Mouse (Mus musculus) G1E-ER4 (cell line): ENCODE results near the gene Nampt. TPM values are rescaled to one million over a fixed set of nuclear protein-coding genes. Genes with fewer than 3 reads are reported as not detected.

ENCODE experiments used
- GATA1 ChIP-seq: IDR thresholded peaks from one replicate; pipeline ENCODE4 v1.8.0; 2012; ENCODE audit warnings: low read length, inconsistent platforms
- polyA plus RNA-seq: library from polyadenylated mRNA; stranded (reverse); fragments of >175 nt; gene quantifications from 2 replicates; pipeline ENCODE4 v1.2.3, GENCODE M21; 2012

Nampt gene
- polyA plus RNA-seq, 1 experiment = 26.6 TPM

- TF ChIP-seq GATA1 = no peak
Measured at GRCm38 (mm10) chr12:32829321-32830090, 10.2 kb downstream of the Nampt start.

- TF ChIP-seq GATA1 = no peak
Measured at GRCm38 (mm10) chr12:32832076-32832475, 12.7 kb downstream of the Nampt start.

DNA sequence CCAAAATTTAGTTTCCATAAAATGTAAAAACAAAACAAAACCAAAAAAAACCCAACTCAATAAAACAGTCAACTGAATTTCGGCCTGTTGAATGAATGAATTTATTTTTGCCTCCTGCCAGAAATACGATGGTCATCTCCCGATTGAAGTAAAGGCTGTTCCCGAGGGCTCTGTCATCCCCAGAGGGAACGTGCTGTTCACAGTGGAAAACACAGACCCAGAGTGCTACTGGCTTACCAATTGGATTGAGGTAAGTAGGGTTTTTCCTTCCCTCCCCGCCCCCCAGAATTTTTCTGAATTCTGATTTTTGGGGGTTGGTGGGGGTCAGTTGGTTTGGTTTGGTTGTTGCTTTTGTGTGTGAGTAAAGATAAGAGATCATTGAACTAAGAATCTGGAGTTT, 15.4 kb downstream of the Nampt start:
- TF ChIP-seq GATA1 = no peak

DNA sequence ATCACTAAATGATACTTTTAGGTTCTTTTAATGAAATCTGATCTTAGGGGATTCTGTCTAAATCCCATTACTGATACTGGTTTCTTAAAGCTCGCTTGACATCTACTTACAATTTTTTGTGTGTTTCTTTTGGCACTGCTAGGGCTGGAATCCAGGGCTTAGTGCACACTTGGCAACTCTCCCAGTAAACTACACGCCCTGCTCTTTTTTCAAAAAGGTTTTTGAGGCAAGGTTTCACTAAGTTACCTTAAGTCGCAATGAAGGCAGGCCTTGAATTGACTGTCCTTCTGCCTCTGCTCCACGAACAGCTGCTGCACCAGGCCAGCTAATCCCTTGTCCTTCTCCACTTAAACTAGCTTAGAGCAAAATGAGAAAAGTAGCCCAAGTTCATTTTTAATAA, 15.9 kb downstream of the Nampt start:
- TF ChIP-seq GATA1 = no peak

DNA sequence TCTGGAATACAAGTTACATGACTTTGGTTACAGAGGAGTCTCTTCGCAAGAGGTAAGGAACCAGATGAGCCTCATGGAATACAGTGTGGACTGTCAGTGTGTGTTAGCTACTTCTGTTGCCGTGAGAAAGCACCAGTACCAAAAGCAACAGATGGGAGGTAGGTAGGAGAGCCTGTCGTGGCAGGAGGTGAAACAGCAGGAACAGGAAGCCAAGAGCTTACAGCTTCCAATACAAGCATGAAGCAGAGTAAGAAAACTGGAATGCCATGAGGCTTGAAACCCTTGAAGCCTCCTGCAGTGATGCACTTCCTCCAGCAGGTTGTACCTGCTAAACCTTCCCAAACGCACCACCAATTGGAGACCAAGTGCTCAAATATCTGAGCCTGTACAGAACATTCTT, 19.1 kb downstream of the Nampt start:
- TF ChIP-seq GATA1 = no peak

DNA sequence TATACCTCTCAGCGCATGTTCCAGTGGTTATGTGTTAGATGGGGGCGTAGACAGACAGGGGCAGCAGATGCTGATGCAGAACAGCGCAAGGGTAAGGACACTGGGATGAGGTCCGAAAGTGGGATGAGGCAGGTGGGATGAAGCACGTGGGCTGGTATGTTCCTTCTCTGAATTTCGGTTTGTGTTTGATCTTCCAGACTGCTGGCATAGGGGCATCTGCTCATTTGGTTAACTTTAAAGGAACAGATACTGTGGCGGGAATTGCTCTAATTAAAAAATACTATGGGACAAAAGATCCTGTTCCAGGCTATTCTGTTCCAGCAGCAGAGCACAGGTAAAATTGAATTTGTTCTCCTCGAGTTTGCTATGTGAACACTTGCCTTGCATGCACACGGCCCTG, 19.6 kb downstream of the Nampt start:
- no peak for TF ChIP-seq GATA1

DNA sequence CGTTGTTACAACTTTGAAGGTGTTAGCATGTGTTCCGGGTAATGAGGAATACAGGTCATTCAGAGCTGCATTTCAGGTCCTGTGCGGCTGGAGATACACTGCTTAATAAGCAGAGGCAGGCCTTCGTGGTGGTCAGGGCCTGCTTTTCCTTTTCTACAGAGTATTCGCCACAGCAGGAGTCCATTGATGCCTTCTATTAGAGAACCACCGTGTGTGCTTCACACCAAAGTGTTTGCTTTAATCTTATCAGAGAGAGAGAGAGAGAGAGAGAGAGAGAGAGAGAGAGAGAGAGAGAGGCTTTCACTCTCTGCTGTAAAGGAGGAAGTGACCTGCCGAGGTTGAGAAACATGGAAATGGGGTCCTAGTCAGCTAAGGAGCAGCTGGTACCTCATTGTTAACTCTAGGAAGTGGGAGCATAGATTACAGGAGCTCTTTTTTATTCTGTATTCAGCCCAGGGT, 22.1 kb downstream of the Nampt start:
- TF ChIP-seq GATA1 = no peak

DNA sequence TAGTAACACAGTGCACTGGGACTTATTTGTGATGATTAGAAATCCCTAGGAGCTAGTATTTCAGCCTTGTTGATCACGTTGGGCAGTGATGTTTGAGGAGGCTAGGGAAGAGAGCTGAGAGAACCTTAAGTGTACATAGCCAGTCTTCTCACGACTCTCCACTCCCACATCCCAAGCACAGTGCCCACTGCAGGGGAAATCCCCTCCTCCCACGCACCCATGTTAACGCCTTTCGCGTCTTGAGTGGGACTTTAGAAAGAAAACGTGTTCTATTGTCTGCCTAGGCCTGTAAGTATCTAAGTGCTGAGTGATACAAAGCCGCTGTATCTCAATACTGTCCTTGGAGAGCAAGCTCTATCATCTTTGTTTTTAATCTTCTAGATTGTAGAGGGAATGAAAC, 27.0 kb downstream of the Nampt start:
- no peak for TF ChIP-seq GATA1

DNA sequence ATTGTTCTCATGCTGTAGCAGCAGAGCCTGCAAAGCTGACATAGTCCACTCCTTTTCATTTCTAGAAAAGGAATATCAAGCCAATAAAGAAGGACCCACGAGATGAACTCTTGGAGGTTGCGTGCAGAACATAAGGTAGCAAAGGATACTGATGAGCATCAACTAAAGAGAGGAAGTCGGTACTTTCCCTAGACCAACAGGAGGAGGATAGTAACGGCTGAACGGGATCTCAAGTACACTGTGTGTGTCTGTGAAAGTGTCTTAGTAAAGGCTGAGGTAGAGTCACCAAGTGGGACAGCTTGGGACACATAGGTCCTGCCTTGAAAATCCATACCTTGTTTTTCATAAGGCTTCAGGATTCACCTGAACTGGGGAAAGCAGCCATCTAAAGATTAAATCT, 34.4 kb downstream of the Nampt start:
- TF ChIP-seq GATA1 = no peak

- no peak for TF ChIP-seq GATA1
Measured at GRCm38 (mm10) chr12:32854866-32855265, 35.5 kb downstream of the Nampt start.

- TF ChIP-seq GATA1 = no peak
Measured at GRCm38 (mm10) chr12:32855398-32855797, 36.1 kb downstream of the Nampt start.

DNA sequence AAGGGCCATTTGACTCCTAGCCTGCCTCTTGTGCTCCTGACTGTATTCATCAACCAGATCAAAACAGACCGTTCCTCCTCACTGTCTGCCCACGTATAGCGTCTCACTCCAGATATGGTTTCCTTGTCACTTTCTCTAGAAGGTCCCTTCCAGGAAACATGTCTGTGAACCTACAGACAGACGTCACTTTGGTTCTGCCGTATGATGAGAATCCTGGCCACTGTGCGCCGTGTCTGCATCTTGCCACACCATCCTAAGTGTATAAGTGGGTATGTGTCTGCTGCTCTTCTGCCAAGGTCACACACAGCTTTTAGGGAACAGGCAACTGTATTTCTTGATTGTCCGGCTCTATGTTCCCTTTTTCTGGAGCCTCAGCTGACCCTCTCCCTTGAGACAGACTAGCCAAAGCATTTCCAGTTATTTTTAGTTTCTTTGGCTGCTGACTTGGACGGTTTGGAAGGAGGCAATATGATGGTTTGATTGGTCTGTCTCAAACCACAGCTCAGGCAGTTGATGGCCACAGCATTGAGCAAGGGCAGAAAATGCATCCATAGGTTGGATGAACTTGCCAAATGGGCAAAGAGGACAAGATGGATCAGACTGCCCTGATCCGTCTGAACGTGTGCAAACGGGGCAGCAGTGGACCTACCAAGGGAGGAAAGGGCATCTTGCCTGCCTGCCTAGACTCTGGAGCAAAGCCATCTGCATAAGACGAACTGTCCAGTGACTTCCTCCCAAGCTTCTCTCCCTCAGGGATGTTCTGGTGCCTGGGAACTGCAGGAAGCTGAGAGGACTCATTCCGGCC, 37.6 kb downstream of the Nampt start:
- TF ChIP-seq GATA1 = no peak

GRCm38 (mm10) chr12:32858444-32858843, 39.1 kb downstream of the Nampt start:
- no peak for TF ChIP-seq GATA1

DNA sequence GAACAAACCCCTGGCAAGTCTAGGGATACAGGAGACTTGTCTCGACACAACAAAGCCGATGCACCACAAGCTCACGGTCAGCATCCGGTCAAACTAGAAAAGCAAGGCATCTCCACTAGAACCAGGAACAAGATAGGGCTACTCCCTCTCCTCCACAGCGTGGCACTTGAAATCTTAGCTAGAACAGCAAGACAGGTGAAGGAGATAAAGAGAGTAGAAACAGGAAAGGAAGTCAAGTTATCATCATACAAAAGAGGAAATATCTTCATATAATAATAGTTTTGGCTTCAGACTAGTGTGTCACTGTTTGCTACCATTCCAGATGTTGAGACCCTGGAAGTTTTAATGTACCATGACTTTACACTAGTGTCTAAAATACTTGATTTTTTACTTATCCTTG, 41.5 kb downstream of the Nampt start:
- TF ChIP-seq GATA1 = no peak

DNA sequence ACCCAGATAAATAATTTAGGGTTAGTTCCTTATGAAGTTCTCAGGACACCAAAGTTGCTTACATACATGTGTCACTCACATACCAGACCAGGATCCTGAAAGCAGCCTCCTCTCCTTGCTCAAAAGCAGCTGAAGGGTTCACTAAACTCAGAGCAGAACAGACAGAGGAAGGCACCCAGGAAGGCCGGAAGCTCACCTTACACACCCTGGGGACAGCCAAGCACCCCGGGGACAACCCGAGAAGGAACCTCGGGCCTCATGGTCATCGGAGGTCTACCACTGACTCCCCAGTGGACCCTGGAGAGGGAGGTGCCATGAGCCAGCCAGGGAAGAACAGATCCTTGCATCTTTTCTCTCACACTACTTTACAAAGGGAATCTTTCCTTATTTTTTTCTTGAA, 51.5 kb downstream of the Nampt start:
- TF ChIP-seq GATA1 = no peak

- no peak for TF ChIP-seq GATA1
Measured at GRCm38 (mm10) chr12:32877500-32877899, 58.2 kb downstream of the Nampt start.

DNA sequence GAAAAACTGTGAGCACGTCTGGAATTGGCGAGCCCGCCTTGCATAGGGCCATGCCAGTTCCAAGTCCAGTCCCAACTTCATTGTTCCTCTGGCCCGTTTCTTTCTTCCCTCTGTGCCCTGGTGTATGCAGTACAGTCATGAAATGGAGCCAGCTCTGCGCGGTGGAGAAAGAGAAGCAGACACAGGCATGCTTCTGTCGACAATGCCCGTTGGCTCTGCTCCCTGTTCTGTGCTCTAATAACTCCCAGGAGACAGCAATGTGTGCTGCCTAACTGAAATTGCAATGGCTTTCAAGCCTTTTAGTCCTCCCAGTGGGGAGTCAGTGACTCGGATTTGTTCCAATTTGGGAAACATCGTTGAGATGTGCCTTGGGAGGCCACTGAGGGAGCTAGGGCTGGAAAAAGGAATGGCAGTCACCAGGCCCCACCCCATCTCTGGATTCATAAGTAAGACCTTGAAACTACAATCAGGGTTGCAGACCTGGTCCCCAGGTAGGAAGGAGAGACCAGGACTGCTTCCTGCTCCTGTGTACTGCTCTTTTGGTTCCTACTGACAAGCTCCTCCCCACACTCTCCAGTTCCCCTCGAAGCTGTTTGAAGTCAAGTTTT, 58.7 kb downstream of the Nampt start:
- TF ChIP-seq GATA1 = no peak

DNA sequence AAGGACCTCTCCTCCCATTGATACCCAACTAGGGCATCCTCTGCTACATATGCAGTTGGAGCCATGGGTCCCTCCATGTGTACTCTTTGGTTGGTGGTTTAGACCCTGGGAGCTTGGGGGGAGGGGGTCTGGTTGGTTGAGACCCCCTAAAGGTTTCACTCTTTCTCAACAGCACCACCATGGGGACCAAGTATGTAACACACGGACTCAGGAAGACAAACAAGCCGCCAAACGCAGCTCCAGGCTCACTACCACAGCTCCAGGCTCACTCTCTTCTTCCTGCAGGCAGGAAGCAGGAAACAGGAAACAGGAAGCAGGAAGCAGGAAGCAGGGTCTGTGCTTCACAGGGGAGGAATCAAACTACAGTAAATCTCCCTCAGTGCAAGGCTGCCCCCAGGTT, 60.0 kb downstream of the Nampt start:
- TF ChIP-seq GATA1 = no peak
